Mouse (Mus musculus) small intestine, adult 2 months (tissue): Measurements from ENCODE around the gene Tgoln1.

ENCODE experiments used
- CTCF ChIP-seq: fragments of 200-500 bp; IDR thresholded peaks from 2 replicates; pipeline ENCODE4 v1.5.1; 2012; ENCODE audit warnings: low read depth, mild to moderate bottlenecking, control low read depth, inconsistent platforms, low read length, moderate library complexity, mixed read lengths; ENCODE audit not compliant: insufficient replicate concordance, insufficient read length; ENCODE audit errors: extremely low read depth
- POLR2A ChIP-seq: fragments of 200-500 bp; IDR thresholded peaks from 2 replicates; pipeline ENCODE4 v1.6.1; 2012; ENCODE audit warnings: low read depth, mild to moderate bottlenecking, control low read depth, inconsistent platforms, low read length, moderate library complexity

- no peak for TF ChIP-seq CTCF
- TF ChIP-seq POLR2A: no peak
These were observed 48.1 kb downstream of the Tgoln1 start for GRCm38 (mm10) chr6:72568736-72569135.
